Mouse (Mus musculus): ENCODE results near the gene Id1. TPM values are rescaled to one million over a fixed set of nuclear protein-coding genes. Genes with fewer than 3 reads are reported as not detected.
A peak's percentile ranks its signal among the peaks of the same experiment; 100 is the strongest.

Id1 gene
- polyA plus RNA-seq (2012; ENCODE audit: insufficient read depth, insufficient read length, missing spikeins), result not detected in 2 replicates

GRCm38 (mm10) chr2:152736090-152736601 is at the start of gene Id1:
Id1 (plus strand) TSS chr2:152736251.
- H3K27ac ChIP-seq (ENCODE audit: insufficient read depth, low read depth, low read length), result no peak within 1 kb of the TSS
- peaks cover 19% of the 10 kb centered on the region for H3K4me1 ChIP-seq (ENCODE audit: control insufficient read depth, insufficient read depth, low read length)
- TF ChIP-seq CTCF (IDR thresholded peaks at IDR 0.05; ENCODE audit: low read depth, low read length) (no peak), POLR2A (IDR thresholded peaks at IDR 0.05; ENCODE audit: borderline replicate concordance, low read depth, low read length) (no peak)
- H3K4me3 ChIP-seq (ENCODE audit: insufficient read depth, low read length), result peak within 1 kb of the TSS; percentile 52

GRCm38 (mm10) chr2:152686399-152686798 is 49.7 kb upstream of the Id1 start:
- Histone ChIP-seq H3K4me3 (ENCODE audit: insufficient read depth, low read length) (no peak overlapping the region), H3K27ac (ENCODE audit: insufficient read depth, low read depth, low read length) (no peak overlapping the region), H3K4me1 (ENCODE audit: control insufficient read depth, insufficient read depth, low read length) (peaks cover 32% of the 10 kb centered on the region)
- no peak for TF ChIP-seq CTCF (IDR thresholded peaks at IDR 0.05; ENCODE audit: low read depth, low read length)
- no peak for TF ChIP-seq POLR2A (IDR thresholded peaks at IDR 0.05; ENCODE audit: borderline replicate concordance, low read depth, low read length)

- TF ChIP-seq CTCF (IDR thresholded peaks at IDR 0.05; ENCODE audit: low read depth, low read length), result no peak
- TF ChIP-seq POLR2A (IDR thresholded peaks at IDR 0.05; ENCODE audit: borderline replicate concordance, low read depth, low read length), result no peak
- Histone ChIP-seq H3K27ac (ENCODE audit: insufficient read depth, low read depth, low read length) (no peak within 1 kb of the TSS), H3K4me1 (ENCODE audit: control insufficient read depth, insufficient read depth, low read length) (peaks cover 35% of the 10 kb centered on the region), H3K4me3 (ENCODE audit: insufficient read depth, low read length) (no peak within 1 kb of the TSS)
These were observed 49.2 kb upstream of the Id1 start, which contains the start of gene Mcts2 for GRCm38 (mm10) chr2:152686806-152687267. Mcts2 (plus strand) TSS chr2:152687035.

- peak overlapping the region; percentile 48 for H3K27ac ChIP-seq (ENCODE audit: insufficient read depth, low read depth, low read length)
- H3K4me3 ChIP-seq (ENCODE audit: insufficient read depth, low read length), result no peak overlapping the region
- peaks cover 17% of the 10 kb centered on the region for H3K4me1 ChIP-seq (ENCODE audit: control insufficient read depth, insufficient read depth, low read length)
- TF ChIP-seq CTCF (IDR thresholded peaks at IDR 0.05; ENCODE audit: low read depth, low read length) (peak; percentile 75), POLR2A (IDR thresholded peaks at IDR 0.05; ENCODE audit: borderline replicate concordance, low read depth, low read length) (no peak)
These were observed 44.4 kb upstream of the Id1 start for GRCm38 (mm10) chr2:152691564-152692217.

- H3K27ac ChIP-seq (ENCODE audit: insufficient read depth, low read depth, low read length), result no peak overlapping the region
- H3K4me1 ChIP-seq (ENCODE audit: control insufficient read depth, insufficient read depth, low read length), result peaks cover 17% of the 10 kb centered on the region
- TF ChIP-seq POLR2A (IDR thresholded peaks at IDR 0.05; ENCODE audit: borderline replicate concordance, low read depth, low read length) (no peak), CTCF (IDR thresholded peaks at IDR 0.05; ENCODE audit: low read depth, low read length) (peak; percentile 98)
- no peak overlapping the region for H3K4me3 ChIP-seq (ENCODE audit: insufficient read depth, low read length)
These were observed 42.8 kb upstream of the Id1 start for GRCm38 (mm10) chr2:152693233-152693632.

- Histone ChIP-seq H3K27ac (ENCODE audit: insufficient read depth, low read depth, low read length) (no peak overlapping the region), H3K4me3 (ENCODE audit: insufficient read depth, low read length) (no peak overlapping the region), H3K4me1 (ENCODE audit: control insufficient read depth, insufficient read depth, low read length) (peaks cover 17% of the 10 kb centered on the region)
- TF ChIP-seq POLR2A (IDR thresholded peaks at IDR 0.05; ENCODE audit: borderline replicate concordance, low read depth, low read length) (no peak), CTCF (IDR thresholded peaks at IDR 0.05; ENCODE audit: low read depth, low read length) (no peak)
These were observed 42.3 kb upstream of the Id1 start for GRCm38 (mm10) chr2:152693735-152694134.

- Histone ChIP-seq H3K4me3 (ENCODE audit: insufficient read depth, low read length) (no peak overlapping the region), H3K4me1 (ENCODE audit: control insufficient read depth, insufficient read depth, low read length) (peaks cover 17% of the 10 kb centered on the region), H3K27ac (ENCODE audit: insufficient read depth, low read depth, low read length) (no peak overlapping the region)
- TF ChIP-seq POLR2A (IDR thresholded peaks at IDR 0.05; ENCODE audit: borderline replicate concordance, low read depth, low read length), result no peak
- no peak for TF ChIP-seq CTCF (IDR thresholded peaks at IDR 0.05; ENCODE audit: low read depth, low read length)
These were observed 41.3 kb upstream of the Id1 start for GRCm38 (mm10) chr2:152694708-152695107.

GRCm38 (mm10) chr2:152696016-152696415 is 40.0 kb upstream of the Id1 start:
- no peak overlapping the region for H3K27ac ChIP-seq (ENCODE audit: insufficient read depth, low read depth, low read length)
- TF ChIP-seq CTCF (IDR thresholded peaks at IDR 0.05; ENCODE audit: low read depth, low read length) (no peak), POLR2A (IDR thresholded peaks at IDR 0.05; ENCODE audit: borderline replicate concordance, low read depth, low read length) (no peak)
- peaks cover 10% of the 10 kb centered on the region for H3K4me1 ChIP-seq (ENCODE audit: control insufficient read depth, insufficient read depth, low read length)
- H3K4me3 ChIP-seq (ENCODE audit: insufficient read depth, low read length), result no peak overlapping the region

- Histone ChIP-seq H3K4me1 (ENCODE audit: control insufficient read depth, insufficient read depth, low read length) (peaks cover 5% of the 10 kb centered on the region), H3K27ac (ENCODE audit: insufficient read depth, low read depth, low read length) (no peak overlapping the region), H3K4me3 (ENCODE audit: insufficient read depth, low read length) (no peak overlapping the region)
- TF ChIP-seq CTCF (IDR thresholded peaks at IDR 0.05; ENCODE audit: low read depth, low read length) (peak; percentile 84), POLR2A (IDR thresholded peaks at IDR 0.05; ENCODE audit: borderline replicate concordance, low read depth, low read length) (no peak; the same call in 1 of the 2 replicates)
These were observed 39.4 kb upstream of the Id1 start for GRCm38 (mm10) chr2:152696476-152697164.

- TF ChIP-seq CTCF (IDR thresholded peaks at IDR 0.05; ENCODE audit: low read depth, low read length), result no peak
- TF ChIP-seq POLR2A (IDR thresholded peaks at IDR 0.05; ENCODE audit: borderline replicate concordance, low read depth, low read length), result no peak
- Histone ChIP-seq H3K27ac (ENCODE audit: insufficient read depth, low read depth, low read length) (no peak overlapping the region), H3K4me3 (ENCODE audit: insufficient read depth, low read length) (no peak overlapping the region), H3K4me1 (ENCODE audit: control insufficient read depth, insufficient read depth, low read length) (no peaks in the 10 kb centered on the region)
These were observed 35.9 kb upstream of the Id1 start for GRCm38 (mm10) chr2:152700138-152700537.
